Mouse (Mus musculus) ES-E14 (cell line): ENCODE data around the gene Mrpl38.

Experiments
- HCFC1 ChIP-seq: IDR thresholded peaks from 2 replicates; pipeline ENCODE4 v1.6.1; 2012; ENCODE audit warnings: low read length, inconsistent platforms, borderline replicate concordance; ENCODE audit not compliant: insufficient read depth
- ZNF384 ChIP-seq: IDR thresholded peaks from 2 replicates; pipeline ENCODE4 v1.6.1; 2012; ENCODE audit warnings: low read depth, low read length, inconsistent platforms

DNA sequence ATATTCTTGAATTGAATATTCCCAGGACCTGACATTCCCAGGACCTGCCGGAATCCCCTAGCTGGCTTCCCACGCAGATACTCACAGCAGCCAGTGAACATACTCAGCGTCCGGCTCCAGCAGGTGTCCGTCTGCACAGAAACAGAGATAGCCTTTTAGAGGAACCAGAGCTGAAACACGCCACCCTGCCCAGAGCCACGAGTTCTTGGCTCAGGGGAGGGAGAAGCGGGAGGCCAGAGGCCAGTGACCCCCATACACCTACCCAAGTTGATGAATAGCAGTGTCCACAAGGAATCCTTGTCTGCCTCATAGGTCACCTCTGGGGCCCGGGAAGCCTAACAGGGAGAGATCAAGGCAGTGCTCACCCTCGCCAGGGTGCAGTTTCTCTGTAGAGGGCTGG lies 4.5 kb downstream of the Mrpl38 start:
- TF ChIP-seq ZNF384 (no peak), HCFC1 (no peak)
